Mouse (Mus musculus) MEL (cell line): ENCODE measurements around the gene Cyp1a2. TPM values are rescaled to one million over a fixed set of nuclear protein-coding genes. Genes with fewer than 3 reads are reported as not detected.

Source experiments
- DNase-seq: peaks from one replicate; pipeline ENCODE4 v3.0.0; 2011; ENCODE audit warnings: low read depth, low spot score
- H3K27ac ChIP-seq: 2 replicates; pipeline ENCODE4 v1.5.1; 2012; ENCODE audit warnings: low read depth, mild to moderate bottlenecking, control low read depth, low read length, moderate library complexity; ENCODE audit not compliant: control insufficient read depth
- H3K27me3 ChIP-seq, 2 experiments: fragments of 150-350 bp in 1 of 2; sonication (generic) in 1 of 2; 2 replicates each; pipeline ENCODE4 v1.6.1; 2012; ENCODE audit warnings: low read length in 2 of 2, mild to moderate bottlenecking in 2 of 2, improper control_type of control experiment in 1 of 2, moderate library complexity in 1 of 2; ENCODE audit not compliant: insufficient read depth in 2 of 2, control insufficient read depth in 1 of 2
- H3K36me3 ChIP-seq, 2 experiments: 2 replicates each; pipeline ENCODE4 v1.6.1; 2012 to 2014; ENCODE audit warnings: low read length in 2 of 2, improper control_type of control experiment in 1 of 2, inconsistent platforms in 1 of 2, mild to moderate bottlenecking in 1 of 2; ENCODE audit not compliant: insufficient read depth in 2 of 2, control insufficient read depth in 1 of 2
- H3K4me1 ChIP-seq, 2 experiments: fragments of 150-350 bp in 1 of 2; sonication (generic) in 1 of 2; 2 replicates each; pipeline ENCODE4 v1.6.1; 2012; ENCODE audit warnings: low read length in 2 of 2, improper control_type of control experiment in 1 of 2, mild to moderate bottlenecking in 1 of 2; ENCODE audit not compliant: insufficient read depth in 2 of 2, control insufficient read depth in 1 of 2
- H3K4me3 ChIP-seq, 2 experiments: fragments of 150-350 bp in 1 of 2; sonication (generic) in 1 of 2; 2 replicates each; pipeline ENCODE4 v1.5.1; 2012; ENCODE audit warnings: low read depth in 2 of 2, low read length in 2 of 2, mild to moderate bottlenecking in 2 of 2, moderate library complexity in 2 of 2, control low read depth in 1 of 2, improper control_type of control experiment in 1 of 2; ENCODE audit not compliant: control insufficient read depth in 1 of 2, insufficient read depth in 1 of 2
- H3K79me2 ChIP-seq: 2 replicates; pipeline ENCODE4 v1.6.1; 2012; ENCODE audit warnings: mild to moderate bottlenecking, low read length, moderate library complexity; ENCODE audit not compliant: control insufficient read depth, poor library complexity, insufficient read depth
- H3K9ac ChIP-seq: 2 replicates; pipeline ENCODE4 v1.6.1; 2012; ENCODE audit warnings: low read depth, mild to moderate bottlenecking, control low read depth, low read length, moderate library complexity; ENCODE audit not compliant: control insufficient read depth, poor library complexity, severe bottlenecking
- H3K9me3 ChIP-seq: fragments of 150-350 bp; sonication (generic); replicated peaks from 2 replicates; pipeline ENCODE4 v1.6.1; 2012; ENCODE audit warnings: mild to moderate bottlenecking, low read length, improper control_type of control experiment, moderate library complexity; ENCODE audit not compliant: insufficient read depth
- CTCF ChIP-seq, 3 experiments: IDR thresholded peaks in 2 of 3; conservative IDR thresholded peaks in 1 of 3; 2 replicates each; pipeline ENCODE4 v1.5.1; 2011 to 2012; ENCODE audit warnings: low read length in 3 of 3, low read depth in 2 of 3, mild to moderate bottlenecking in 2 of 3, improper control_type of control experiment in 1 of 3, inconsistent platforms in 1 of 3, mixed read lengths in 1 of 3, moderate library complexity in 1 of 3; ENCODE audit not compliant: control insufficient read depth in 1 of 3, insufficient read depth in 1 of 3, poor library complexity in 1 of 3, severe bottlenecking in 1 of 3
- ELF1 ChIP-seq: IDR thresholded peaks from 2 replicates; pipeline ENCODE4 v1.6.1; 2014; ENCODE audit warnings: low read depth, mild to moderate bottlenecking, inconsistent platforms, low read length, improper control_type of control experiment, moderate library complexity
- EP300 ChIP-seq, 2 experiments: IDR thresholded peaks; 2 replicates each; pipeline ENCODE4 v1.6.1; 2011; ENCODE audit warnings: improper control_type of control experiment in 2 of 2, low read length in 2 of 2, low read depth in 1 of 2, mild to moderate bottlenecking in 1 of 2
- GATA1 ChIP-seq: IDR thresholded peaks from 2 replicates; pipeline ENCODE4 v1.6.1; 2011; ENCODE audit warnings: low read depth, low read length, improper control_type of control experiment
- HCFC1 ChIP-seq: IDR thresholded peaks from 2 replicates; pipeline ENCODE4 v1.6.1; 2012; ENCODE audit warnings: low read depth, mild to moderate bottlenecking, inconsistent platforms, low read length, improper control_type of control experiment, moderate library complexity
- JUND ChIP-seq: IDR thresholded peaks from 2 replicates; pipeline ENCODE4 v1.6.1; 2011; ENCODE audit warnings: low read depth, mild to moderate bottlenecking, improper control_type of control experiment, low read length
- KAT2A ChIP-seq: conservative IDR thresholded peaks from 2 replicates; pipeline ENCODE4 v1.6.1; 2012; ENCODE audit warnings: low read depth, low read length, improper control_type of control experiment, inconsistent platforms
- MEF2A ChIP-seq: IDR thresholded peaks from 2 replicates; pipeline ENCODE4 v1.6.1; 2014; ENCODE audit warnings: low read depth, mild to moderate bottlenecking, inconsistent platforms, low read length, improper control_type of control experiment; ENCODE audit not compliant: poor library complexity, insufficient replicate concordance, severe bottlenecking; ENCODE audit errors: extremely low read depth
- MYB ChIP-seq: IDR thresholded peaks from 2 replicates; pipeline ENCODE4 v1.6.1; 2011; ENCODE audit warnings: mild to moderate bottlenecking, low read depth, low read length, improper control_type of control experiment
- POLR2AphosphoS5 ChIP-seq: IDR thresholded peaks from 2 replicates; pipeline ENCODE4 v1.6.1; 2012; ENCODE audit warnings: low read depth, borderline replicate concordance, mild to moderate bottlenecking, inconsistent platforms, low read length, moderate library complexity, mixed read lengths
- SMC3 ChIP-seq: IDR thresholded peaks from 2 replicates; pipeline ENCODE4 v1.6.1; 2011; ENCODE audit warnings: low read depth, low read length, improper control_type of control experiment
- TCF12 ChIP-seq: IDR thresholded peaks from 2 replicates; pipeline ENCODE4 v1.6.1; 2014; ENCODE audit warnings: low read depth, mild to moderate bottlenecking, inconsistent platforms, low read length, improper control_type of control experiment, moderate library complexity
- UBTF ChIP-seq: IDR thresholded peaks from 2 replicates; pipeline ENCODE4 v1.6.1; 2012; ENCODE audit warnings: low read depth, mild to moderate bottlenecking, inconsistent platforms, low read length, improper control_type of control experiment, moderate library complexity, borderline replicate concordance; ENCODE audit not compliant: insufficient read depth
- ZC3H11A ChIP-seq: IDR thresholded peaks from 2 replicates; pipeline ENCODE4 v1.6.1; 2012; ENCODE audit warnings: low read depth, mild to moderate bottlenecking, inconsistent platforms, low read length, improper control_type of control experiment
- ZKSCAN1 ChIP-seq: IDR thresholded peaks from 2 replicates; pipeline ENCODE4 v1.6.1; 2012; ENCODE audit warnings: low read depth, mild to moderate bottlenecking, inconsistent platforms, low read length, improper control_type of control experiment, moderate library complexity
- ZNF384 ChIP-seq: IDR thresholded peaks from 2 replicates; pipeline ENCODE4 v1.6.1; 2012; ENCODE audit warnings: low read depth, mild to moderate bottlenecking, inconsistent platforms, low read length, improper control_type of control experiment
- polyA plus RNA-seq, 2 experiments: library from polyadenylated mRNA; stranded (reverse) in 1 of 2; unstranded in 1 of 2; fragments of >175 nt in 1 of 2; fragments of >200 nt in 1 of 2; gene quantifications; 2 replicates each; pipeline versions ENCODE4 v1.2.1 to v1.2.4; 2012; ENCODE audit warnings: low replicate concordance in 2 of 2, low read depth in 1 of 2; ENCODE audit not compliant: insufficient read length in 2 of 2, insufficient read depth in 1 of 2, missing spikeins in 1 of 2
- total RNA-seq: library from RNA; depleted of rRNA; stranded (reverse); fragments of 300-350 nt; gene quantifications from 2 replicates; pipeline ENCODE4 v1.2.3, GENCODE M21; 2012

The Cyp1a2 gene
- total and polyA plus RNA-seq, 3 experiments, result not detected

GRCm38 (mm10) chr9:57653283-57653682 is 30.2 kb downstream of the Cyp1a2 start, which contains the start of gene Csk:
Csk (minus strand) TSS chr9:57653631.
- H3K27ac ChIP-seq, result no peak within 1 kb of the TSS
- H3K27me3 ChIP-seq, result no peaks in the 10 kb centered on the region
- no peak within 1 kb of the TSS for H3K4me3 ChIP-seq
- H3K9ac ChIP-seq, result no peak within 1 kb of the TSS
- no peaks in the 10 kb centered on the region for H3K9me3 ChIP-seq
- DNase-seq, result no peak
- TF ChIP-seq MEF2A, result no peak
- TF ChIP-seq ZNF384, result no peak
- TF ChIP-seq POLR2AphosphoS5, result no peak
- no peak for TF ChIP-seq CTCF (IDR thresholded peaks at IDR 0.05 in 2 of 3, conservative IDR thresholded peaks at IDR 0.05 in 1 of 3; ENCODE audit: control insufficient read depth in 1 of 3, insufficient read depth in 1 of 3, low read depth in 2 of 3, low read length in 3 of 3, poor library complexity in 1 of 3, severe bottlenecking in 1 of 3)
- TF ChIP-seq HCFC1, result no peak
- no peak for TF ChIP-seq KAT2A
- TF ChIP-seq MYB, result no peak
- TF ChIP-seq ZKSCAN1, result no peak
- no peak for TF ChIP-seq UBTF
- TF ChIP-seq JUND, result no peak
- no peak for TF ChIP-seq GATA1
- TF ChIP-seq ELF1, result no peak
- TF ChIP-seq SMC3, result no peak
- peaks cover 2 to 19% of the 10 kb centered on the region in 2 experiments; a peak in 3 of 4 replicates for H3K4me1 ChIP-seq
- no peaks in the 10 kb centered on the region for H3K79me2 ChIP-seq
- peaks cover 0 to 14% of the 10 kb centered on the region in 2 experiments; a peak in 2 of 4 replicates for H3K36me3 ChIP-seq

GRCm38 (mm10) chr9:57652855-57653254 is 30.6 kb downstream of the Cyp1a2 start:
- no peaks in the 10 kb centered on the region for H3K79me2 ChIP-seq
- TF ChIP-seq EP300 (IDR thresholded peaks at IDR 0.05; ENCODE audit: low read depth in 1 of 2, low read length in 2 of 2) (no peak), ZC3H11A (no peak), TCF12 (no peak)
- TF ChIP-seq, all 39 proteins: peak for 0
- Histone ChIP-seq H3K4me1 (peaks cover 4 to 23% of the 10 kb centered on the region in 2 experiments), H3K27ac (no peak overlapping the region), H3K27me3 (no peaks in the 10 kb centered on the region), H3K9me3 (no peaks in the 10 kb centered on the region), H3K36me3 (peaks cover 0 to 17% of the 10 kb centered on the region in 2 experiments; a peak in 2 of 4 replicates), H3K4me3 (no peak overlapping the region), H3K9ac (no peak overlapping the region)
- DNase-seq, result no peak
